Mouse (Mus musculus) MEL (cell line): ENCODE data around the gene Exosc1. TPM values are rescaled to one million over a fixed set of nuclear protein-coding genes. Genes with fewer than 3 reads are reported as not detected.

ENCODE experiments used
- DNase-seq: peaks from one replicate; pipeline ENCODE4 v3.0.0; 2011; ENCODE audit warnings: low read depth, low spot score
- H3K27ac ChIP-seq: 2 replicates; pipeline ENCODE4 v1.5.1; 2012; ENCODE audit warnings: low read depth, mild to moderate bottlenecking, control low read depth, low read length, moderate library complexity; ENCODE audit not compliant: control insufficient read depth
- H3K27me3 ChIP-seq, 2 experiments: fragments of 150-350 bp in 1 of 2; sonication (generic) in 1 of 2; 2 replicates each; pipeline ENCODE4 v1.6.1; 2012; ENCODE audit warnings: low read length in 2 of 2, mild to moderate bottlenecking in 2 of 2, improper control_type of control experiment in 1 of 2, moderate library complexity in 1 of 2; ENCODE audit not compliant: insufficient read depth in 2 of 2, control insufficient read depth in 1 of 2
- H3K36me3 ChIP-seq, 2 experiments: 2 replicates each; pipeline ENCODE4 v1.6.1; 2012 to 2014; ENCODE audit warnings: low read length in 2 of 2, improper control_type of control experiment in 1 of 2, inconsistent platforms in 1 of 2, mild to moderate bottlenecking in 1 of 2; ENCODE audit not compliant: insufficient read depth in 2 of 2, control insufficient read depth in 1 of 2
- H3K4me1 ChIP-seq, 2 experiments: fragments of 150-350 bp in 1 of 2; sonication (generic) in 1 of 2; 2 replicates each; pipeline ENCODE4 v1.6.1; 2012; ENCODE audit warnings: low read length in 2 of 2, improper control_type of control experiment in 1 of 2, mild to moderate bottlenecking in 1 of 2; ENCODE audit not compliant: insufficient read depth in 2 of 2, control insufficient read depth in 1 of 2
- H3K4me3 ChIP-seq, 2 experiments: fragments of 150-350 bp in 1 of 2; sonication (generic) in 1 of 2; 2 replicates each; pipeline ENCODE4 v1.5.1; 2012; ENCODE audit warnings: low read depth in 2 of 2, low read length in 2 of 2, mild to moderate bottlenecking in 2 of 2, moderate library complexity in 2 of 2, control low read depth in 1 of 2, improper control_type of control experiment in 1 of 2; ENCODE audit not compliant: control insufficient read depth in 1 of 2, insufficient read depth in 1 of 2
- H3K79me2 ChIP-seq: 2 replicates; pipeline ENCODE4 v1.6.1; 2012; ENCODE audit warnings: mild to moderate bottlenecking, low read length, moderate library complexity; ENCODE audit not compliant: control insufficient read depth, poor library complexity, insufficient read depth
- H3K9ac ChIP-seq: 2 replicates; pipeline ENCODE4 v1.6.1; 2012; ENCODE audit warnings: low read depth, mild to moderate bottlenecking, control low read depth, low read length, moderate library complexity; ENCODE audit not compliant: control insufficient read depth, poor library complexity, severe bottlenecking
- H3K9me3 ChIP-seq: fragments of 150-350 bp; sonication (generic); replicated peaks from 2 replicates; pipeline ENCODE4 v1.6.1; 2012; ENCODE audit warnings: mild to moderate bottlenecking, low read length, improper control_type of control experiment, moderate library complexity; ENCODE audit not compliant: insufficient read depth
- ELF1 ChIP-seq: IDR thresholded peaks from 2 replicates; pipeline ENCODE4 v1.6.1; 2014; ENCODE audit warnings: low read depth, mild to moderate bottlenecking, inconsistent platforms, low read length, improper control_type of control experiment, moderate library complexity
- GABPA ChIP-seq: IDR thresholded peaks from 2 replicates; pipeline ENCODE4 v1.6.1; 2012; ENCODE audit warnings: low read depth, mild to moderate bottlenecking, inconsistent platforms, low read length, improper control_type of control experiment, moderate library complexity
- KAT2A ChIP-seq: conservative IDR thresholded peaks from 2 replicates; pipeline ENCODE4 v1.6.1; 2012; ENCODE audit warnings: low read depth, low read length, improper control_type of control experiment, inconsistent platforms
- MXI1 ChIP-seq: IDR thresholded peaks from 2 replicates; pipeline ENCODE4 v1.6.1; 2011; ENCODE audit warnings: mild to moderate bottlenecking, low read depth, low read length, improper control_type of control experiment
- MYC ChIP-seq: IDR thresholded peaks from 2 replicates; pipeline ENCODE4 v1.6.1; 2011; ENCODE audit warnings: low read depth, mild to moderate bottlenecking, low read length, improper control_type of control experiment, moderate library complexity
- NELFE ChIP-seq: IDR thresholded peaks from 2 replicates; pipeline ENCODE4 v1.6.1; 2011; ENCODE audit warnings: low read depth, low read length, improper control_type of control experiment
- POLR2AphosphoS5 ChIP-seq: IDR thresholded peaks from 2 replicates; pipeline ENCODE4 v1.6.1; 2012; ENCODE audit warnings: low read depth, borderline replicate concordance, mild to moderate bottlenecking, inconsistent platforms, low read length, moderate library complexity, mixed read lengths
- RAD21 ChIP-seq: IDR thresholded peaks from 2 replicates; pipeline ENCODE4 v1.6.1; 2011; ENCODE audit warnings: mild to moderate bottlenecking, low read depth, low read length, improper control_type of control experiment
- RCOR1 ChIP-seq: IDR thresholded peaks from 2 replicates; pipeline ENCODE4 v1.6.1; 2012; ENCODE audit warnings: low read depth, mild to moderate bottlenecking, inconsistent platforms, low read length, improper control_type of control experiment
- SIN3A ChIP-seq: IDR thresholded peaks from 2 replicates; pipeline ENCODE4 v1.6.1; 2012; ENCODE audit warnings: low read length, improper control_type of control experiment, inconsistent platforms
- TAL1 ChIP-seq: IDR thresholded peaks from 2 replicates; pipeline ENCODE4 v1.6.1; 2012; ENCODE audit warnings: mild to moderate bottlenecking, inconsistent platforms, low read length, moderate library complexity, mixed read lengths
- TCF12 ChIP-seq: IDR thresholded peaks from 2 replicates; pipeline ENCODE4 v1.6.1; 2014; ENCODE audit warnings: low read depth, mild to moderate bottlenecking, inconsistent platforms, low read length, improper control_type of control experiment, moderate library complexity
- UBTF ChIP-seq: IDR thresholded peaks from 2 replicates; pipeline ENCODE4 v1.6.1; 2012; ENCODE audit warnings: low read depth, mild to moderate bottlenecking, inconsistent platforms, low read length, improper control_type of control experiment, moderate library complexity, borderline replicate concordance; ENCODE audit not compliant: insufficient read depth
- USF2 ChIP-seq, 2 experiments: IDR thresholded peaks; 2 replicates each; pipeline ENCODE4 v1.6.1; 2011 to 2012; ENCODE audit warnings: improper control_type of control experiment in 2 of 2, low read length in 2 of 2, borderline replicate concordance in 1 of 2, inconsistent platforms in 1 of 2, low read depth in 1 of 2, mild to moderate bottlenecking in 1 of 2; ENCODE audit not compliant: insufficient read depth in 1 of 2
- ZC3H11A ChIP-seq: IDR thresholded peaks from 2 replicates; pipeline ENCODE4 v1.6.1; 2012; ENCODE audit warnings: low read depth, mild to moderate bottlenecking, inconsistent platforms, low read length, improper control_type of control experiment
- polyA plus RNA-seq, 2 experiments: library from polyadenylated mRNA; stranded (reverse) in 1 of 2; unstranded in 1 of 2; fragments of >175 nt in 1 of 2; fragments of >200 nt in 1 of 2; gene quantifications; 2 replicates each; pipeline versions ENCODE4 v1.2.1 to v1.2.4; 2012; ENCODE audit warnings: low replicate concordance in 2 of 2, low read depth in 1 of 2; ENCODE audit not compliant: insufficient read length in 2 of 2, insufficient read depth in 1 of 2, missing spikeins in 1 of 2
- total RNA-seq: library from RNA; depleted of rRNA; stranded (reverse); fragments of 300-350 nt; gene quantifications from 2 replicates; pipeline ENCODE4 v1.2.3, GENCODE M21; 2012

Gene Exosc1
- total and polyA plus RNA-seq, 3 experiments, result 118 to 390 (median 162) TPM

GRCm38 (mm10) chr19:41980819-41981594, 47.8 kb upstream of the Exosc1 start, which contains the start of gene Mms19 (continued):
- peak; percentile 82 to 95 for TF ChIP-seq USF2 (IDR thresholded peaks at IDR 0.05; ENCODE audit: borderline replicate concordance in 1 of 2, insufficient read depth in 1 of 2, low read depth in 1 of 2, low read length in 2 of 2)
- 0 out of 2 replicates have a peak, but pooled peaks have one; percentile 39 for TF ChIP-seq MYC
- TF ChIP-seq RCOR1, result 0 out of 2 replicates have a peak, but pooled peaks have one; percentile 9
- peak; percentile 61; the same call in 1 of the 2 replicates for TF ChIP-seq TCF12

- peaks cover 0 to 10% of the 10 kb centered on the region in 2 experiments; a peak in 2 of 4 replicates for H3K36me3 ChIP-seq
- H3K9me3 ChIP-seq, result no peaks in the 10 kb centered on the region
- peak overlapping the region; percentile 85 for H3K9ac ChIP-seq
- no peaks in the 10 kb centered on the region for H3K27me3 ChIP-seq
- DNase-seq, result peak; percentile 87
- no peak for TF ChIP-seq KAT2A
- peak; percentile 89 for TF ChIP-seq MXI1
- no peak for TF ChIP-seq ZC3H11A
- TF ChIP-seq TAL1, result no peak
- TF ChIP-seq UBTF, result no peak
- TF ChIP-seq ELF1, result peak; percentile 60; the same call in 1 of the 2 replicates
- TF ChIP-seq SIN3A, result peak; percentile 81; the same call in 1 of the 2 replicates
- TF ChIP-seq, all 39 proteins: peak for 3
- Histone ChIP-seq H3K4me1 (peaks cover 0 to 5% of the 10 kb centered on the region in 2 experiments; a peak in 1 of 4 replicates), H3K27ac (peak overlapping the region; percentile 49), H3K79me2 (peaks cover 26% of the 10 kb centered on the region), H3K4me3 (peak overlapping the region; percentile 70 to 89)
Observed at GRCm38 (mm10) chr19:41980422-41980818, 47.2 kb upstream of the Exosc1 start.

GRCm38 (mm10) chr19:41973891-41974794, 40.9 kb upstream of the Exosc1 start:
- DNase-seq, result no peak
- Histone ChIP-seq H3K9ac (no peak overlapping the region), H3K9me3 (no peaks in the 10 kb centered on the region), H3K4me3 (no peak overlapping the region), H3K27ac (no peak overlapping the region), H3K4me1 (no peaks in the 10 kb centered on the region; a peak in 1 of 4 replicates), H3K36me3 (peaks cover 3 to 7% of the 10 kb centered on the region in 2 experiments), H3K79me2 (peaks cover 35% of the 10 kb centered on the region), H3K27me3 (no peaks in the 10 kb centered on the region)
- TF ChIP-seq RCOR1 (no peak), RAD21 (no peak), POLR2AphosphoS5 (no peak), NELFE (no peak), GABPA (no peak)
